Mouse (Mus musculus) layer of hippocampus, postnatal 25 days (tissue): ENCODE data around the gene Ttll12. TPM values are rescaled to one million over a fixed set of nuclear protein-coding genes. Genes with fewer than 3 reads are reported as not detected.

Source experiments
- DNase-seq, 2 experiments: peaks; one replicate each; pipeline ENCODE4 v3.0.0; 2022; ENCODE audit warnings: mixed read lengths in 2 of 2, low spot score in 1 of 2; ENCODE audit errors: extremely low spot score in 1 of 2
- total RNA-seq, 2 experiments: library from RNA; stranded (reverse); gene quantifications; 2 replicates each; pipeline ENCODE4 v1.2.3; 2021

The Ttll12 gene
- total RNA-seq, 2 experiments from 2014 or later: 13.2 to 13.5 TPM

DNA sequence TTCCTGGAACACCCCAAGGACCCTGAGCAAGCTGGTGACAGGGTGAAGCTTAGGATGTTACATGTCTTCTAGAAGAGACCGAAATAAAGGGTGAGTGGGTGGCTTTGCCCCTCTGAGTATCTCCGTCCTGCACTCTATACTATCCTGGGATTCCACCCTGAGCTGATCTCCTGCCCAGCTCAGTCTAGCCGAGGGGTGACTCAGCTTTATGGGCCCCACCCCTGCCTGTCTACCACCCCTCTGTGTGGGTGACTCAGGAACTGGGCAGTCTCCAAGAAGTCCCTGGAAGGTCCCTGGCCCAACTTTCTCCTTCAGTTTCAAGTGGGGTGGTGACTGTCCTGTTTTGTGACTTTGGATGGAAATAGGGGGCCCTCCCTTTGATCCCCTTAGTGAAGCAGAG is 29.5 kb downstream of the Ttll12 start:
- no peak for DNase-seq

DNA sequence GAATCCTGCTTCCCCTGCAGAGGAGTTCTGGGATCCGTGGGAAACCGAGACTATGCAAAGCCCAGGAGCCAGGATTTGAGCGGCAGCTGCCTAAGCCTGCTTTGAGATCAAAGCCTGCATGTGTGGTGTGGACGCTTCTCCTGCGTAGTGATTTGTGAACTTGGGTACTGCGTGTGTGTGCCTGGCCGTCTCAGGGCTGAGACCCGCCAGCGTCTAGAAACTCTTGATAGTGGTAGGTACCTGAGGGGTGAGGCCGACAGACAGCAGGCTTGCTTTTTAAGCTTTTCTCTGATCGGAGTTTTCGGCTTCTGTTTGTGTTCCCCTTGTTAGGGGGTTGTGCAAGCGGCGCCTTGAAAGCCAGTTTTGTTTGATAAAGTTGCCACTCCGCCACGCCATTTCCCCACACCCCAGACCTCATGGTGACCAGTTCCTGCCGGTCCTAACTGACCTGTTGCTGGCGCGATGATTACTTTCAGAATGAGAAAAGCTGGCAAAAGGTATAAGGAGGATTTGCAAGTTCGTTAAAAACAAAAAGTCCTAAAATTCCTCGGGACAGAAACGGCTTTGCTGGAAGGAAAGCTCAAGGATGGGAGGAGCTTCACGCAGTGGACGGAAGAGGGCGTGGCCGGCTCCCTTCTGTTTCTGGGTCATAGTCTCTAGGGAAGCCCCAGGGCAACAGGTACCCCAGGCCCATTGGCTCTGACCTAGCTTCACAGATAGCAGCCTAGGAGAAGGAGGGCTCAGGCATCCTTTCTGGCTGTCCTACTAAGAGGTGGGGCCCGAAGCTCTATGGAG is 30.9 kb downstream of the Ttll12 start:
- DNase-seq: no peak

DNA sequence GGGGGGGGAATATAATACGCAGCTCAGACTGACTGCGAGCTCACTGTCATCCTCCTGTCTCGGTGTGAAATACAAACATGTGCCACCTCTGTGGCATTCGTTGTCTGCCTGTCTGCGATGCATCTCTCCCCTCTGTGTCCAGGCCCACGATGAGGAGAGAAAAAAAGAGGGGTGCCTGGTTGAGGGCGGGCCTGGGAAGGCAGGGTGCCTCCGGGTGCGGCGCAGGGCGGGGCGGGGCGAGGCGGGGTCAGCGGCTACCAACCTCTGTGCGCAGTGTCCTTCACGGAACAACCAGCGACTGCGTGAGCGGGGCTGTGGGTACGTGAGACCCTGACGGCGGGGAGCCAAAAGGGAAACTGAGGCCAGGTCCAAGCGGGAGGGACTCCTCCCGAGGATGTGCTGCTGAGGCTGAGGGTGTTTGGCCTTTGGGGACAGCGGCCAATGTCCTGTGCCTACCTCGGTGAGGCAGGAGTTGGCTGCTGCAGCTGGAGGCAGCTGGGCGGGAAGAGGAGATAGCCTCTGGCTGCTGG is 31.6 kb downstream of the Ttll12 start, which contains the start of the genes Tspo and Mcat:
TSS of gene Tspo (plus strand) at position 266 of the 530 bp plus-strand sequence.
TSS of gene Mcat (minus strand) at position 461 of the 530 bp plus-strand sequence.
- no peak for DNase-seq

DNA sequence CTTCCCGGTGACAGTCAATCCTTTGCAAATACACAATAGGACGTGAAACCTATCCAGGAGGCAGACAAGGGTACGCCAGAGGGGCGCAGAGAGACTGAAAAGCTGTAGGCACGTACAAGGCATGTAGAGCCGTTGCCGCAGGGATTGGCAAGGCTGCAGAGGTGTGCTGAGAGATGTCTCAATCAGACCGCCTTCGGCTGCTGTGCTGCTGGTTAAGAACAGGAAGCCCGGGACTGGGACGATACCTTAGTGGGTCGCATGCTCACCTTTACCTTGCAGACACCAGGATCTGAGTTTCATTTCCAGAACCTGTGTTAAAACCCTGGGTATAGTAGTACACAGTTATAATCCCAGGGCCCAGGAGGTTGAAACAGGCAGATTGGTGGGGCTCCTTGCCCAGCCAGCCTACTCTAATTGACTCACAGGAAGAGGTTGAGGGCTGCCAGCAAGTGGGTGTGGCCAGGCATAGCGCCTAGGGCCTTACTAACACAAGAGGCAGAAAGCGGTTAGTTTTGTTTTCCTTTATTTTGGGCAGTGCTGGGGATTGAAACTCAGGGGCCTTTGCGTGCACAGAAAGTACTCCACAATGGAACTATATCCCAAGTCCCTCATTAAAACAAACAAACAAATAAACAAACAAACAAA is 32.2 kb downstream of the Ttll12 start:
- peak in 1 of 2 experiments; percentile 42 for DNase-seq

DNA sequence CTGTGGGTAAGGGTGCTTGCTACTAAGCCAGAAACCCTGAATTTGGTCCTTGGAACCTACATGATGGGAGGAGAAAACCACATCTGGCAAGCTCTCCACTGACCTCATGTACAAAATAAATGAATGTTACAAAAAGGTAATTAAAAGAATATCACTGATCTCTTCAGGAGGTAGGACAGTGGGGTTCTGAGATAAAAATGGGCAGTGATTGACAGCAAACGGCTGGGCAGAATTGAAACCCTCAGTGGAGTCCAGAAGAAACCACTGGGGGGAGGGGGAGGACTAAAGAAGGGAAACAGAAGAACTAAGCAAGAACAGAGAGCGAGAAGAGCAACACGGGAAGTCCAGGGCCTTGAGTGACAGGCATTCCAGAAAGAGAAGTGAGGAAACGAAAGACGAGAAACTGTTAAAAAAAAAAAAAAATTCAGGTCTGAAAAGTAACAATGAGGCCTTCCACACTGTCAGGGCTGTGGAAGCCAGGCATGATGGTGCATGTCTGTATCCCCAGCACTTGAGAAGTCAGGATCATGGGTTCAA is 33.9 kb downstream of the Ttll12 start:
- DNase-seq: no peak

DNA sequence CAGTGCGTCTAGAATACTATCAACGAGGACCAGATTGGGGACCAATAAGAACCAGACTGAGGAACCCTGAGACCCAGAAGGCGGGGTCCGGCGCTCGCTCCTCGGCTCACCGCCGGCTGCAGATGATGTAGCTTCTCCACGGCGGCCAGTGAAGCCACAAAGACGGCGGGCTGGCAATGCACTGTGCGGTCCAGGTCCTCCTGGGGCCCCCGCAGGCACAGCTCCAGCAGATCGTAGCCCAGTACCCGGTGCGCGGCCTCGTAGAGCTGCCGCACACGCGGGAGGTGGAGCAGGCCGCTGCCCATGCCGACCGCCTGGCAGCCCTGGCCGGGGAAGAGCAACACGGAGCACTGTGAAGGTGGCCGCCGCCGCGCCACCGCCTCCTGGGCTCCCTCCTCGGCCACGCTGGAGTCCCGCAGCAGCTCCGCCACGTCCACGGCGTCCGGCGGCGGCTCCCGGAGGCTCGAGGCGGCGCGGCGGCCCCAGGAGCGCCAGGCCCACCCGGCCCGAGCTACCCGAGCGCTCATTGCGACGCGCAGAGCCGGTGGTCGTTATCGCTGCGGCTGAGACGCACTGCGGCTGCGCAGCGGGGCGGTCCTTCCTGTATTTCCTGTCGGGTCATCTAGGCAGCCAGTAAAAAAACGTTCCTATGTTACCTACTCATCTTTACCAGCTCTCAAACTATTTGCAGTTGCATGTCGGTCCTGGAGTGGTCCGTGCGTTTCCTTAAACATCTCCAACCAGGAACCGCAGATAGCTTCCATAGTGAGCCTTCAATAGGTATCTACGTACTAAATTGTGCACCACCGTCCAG is 39.6 kb downstream of the Ttll12 start:
- DNase-seq: peak; percentile 77 to 84

DNA sequence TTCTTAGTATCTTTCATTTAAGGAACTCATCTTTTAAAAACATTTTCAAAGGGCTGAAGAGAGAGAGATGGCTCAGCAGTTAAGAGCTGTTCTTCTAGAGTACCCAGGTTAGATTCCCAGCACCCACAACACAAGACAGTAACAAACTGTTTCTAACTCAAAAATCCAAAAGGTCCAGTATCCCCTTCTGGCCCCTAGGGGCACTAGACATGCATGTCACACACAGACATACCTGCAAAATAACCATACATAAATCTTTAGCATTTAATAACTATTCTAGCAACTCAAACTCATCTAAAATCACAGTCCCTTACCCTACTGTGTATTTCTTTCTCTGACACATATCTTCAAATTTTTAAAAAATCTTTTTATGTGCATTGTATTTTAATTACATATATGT is 41.1 kb downstream of the Ttll12 start:
- DNase-seq: no peak

DNA sequence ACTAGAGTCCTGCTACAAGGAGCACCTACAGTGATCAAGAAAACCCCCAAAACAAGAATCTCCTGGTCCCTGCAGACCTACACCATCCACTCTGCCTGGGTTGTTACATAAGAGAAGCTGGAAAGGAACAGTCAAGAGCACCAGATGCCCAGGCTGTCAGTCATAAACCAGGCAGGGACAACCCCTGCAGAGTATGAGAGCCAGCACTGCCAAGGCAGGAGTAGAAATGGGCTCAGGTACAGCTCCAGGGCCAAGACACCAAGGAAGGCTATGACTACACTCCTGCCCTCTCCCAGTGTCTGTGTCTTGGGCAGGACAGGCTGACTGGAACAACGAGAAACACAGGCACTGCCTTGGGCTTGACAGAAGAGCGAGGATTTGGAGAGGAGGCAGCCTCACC is 44.8 kb downstream of the Ttll12 start:
- DNase-seq: no peak

DNA sequence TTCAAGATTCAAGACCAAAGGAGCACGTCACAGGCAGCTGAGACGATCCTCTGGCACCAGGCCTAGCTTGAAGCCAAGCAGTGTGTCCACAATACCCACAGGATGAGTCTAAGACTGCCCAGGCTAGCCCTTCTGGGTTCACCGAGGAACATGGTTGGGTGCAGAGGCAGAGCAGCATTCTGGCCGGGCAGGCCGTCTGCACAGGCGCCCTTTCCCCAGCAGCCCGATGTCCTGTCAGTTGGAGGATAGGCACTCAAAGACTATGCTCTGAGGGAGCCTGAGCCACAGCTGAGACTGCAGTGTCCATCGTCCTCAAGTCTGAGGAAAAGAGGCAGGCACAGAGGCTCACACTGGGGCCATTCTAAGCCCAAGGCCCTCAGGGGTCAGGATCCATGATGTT is 47.8 kb downstream of the Ttll12 start:
- DNase-seq: no peak

DNA sequence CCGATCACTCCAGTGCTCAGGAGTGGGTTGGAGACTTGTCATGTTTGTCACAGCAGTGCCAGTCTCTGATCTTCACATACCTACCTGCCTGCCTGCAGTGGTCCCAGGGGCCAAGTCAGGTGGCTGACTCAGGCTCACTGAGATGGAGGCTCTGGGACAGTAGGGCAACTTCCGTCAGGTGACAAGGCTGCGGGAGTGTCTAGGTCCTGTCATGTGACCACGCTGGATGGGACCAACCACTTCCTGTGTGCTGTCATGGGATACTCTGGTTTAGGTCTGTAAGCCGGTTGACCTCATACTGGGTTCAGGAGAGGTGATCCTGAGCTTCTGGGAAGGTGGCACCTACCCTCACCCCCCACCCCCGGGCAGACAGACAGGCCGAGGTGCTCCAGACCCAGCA is 48.9 kb downstream of the Ttll12 start:
- DNase-seq: no peak

DNA sequence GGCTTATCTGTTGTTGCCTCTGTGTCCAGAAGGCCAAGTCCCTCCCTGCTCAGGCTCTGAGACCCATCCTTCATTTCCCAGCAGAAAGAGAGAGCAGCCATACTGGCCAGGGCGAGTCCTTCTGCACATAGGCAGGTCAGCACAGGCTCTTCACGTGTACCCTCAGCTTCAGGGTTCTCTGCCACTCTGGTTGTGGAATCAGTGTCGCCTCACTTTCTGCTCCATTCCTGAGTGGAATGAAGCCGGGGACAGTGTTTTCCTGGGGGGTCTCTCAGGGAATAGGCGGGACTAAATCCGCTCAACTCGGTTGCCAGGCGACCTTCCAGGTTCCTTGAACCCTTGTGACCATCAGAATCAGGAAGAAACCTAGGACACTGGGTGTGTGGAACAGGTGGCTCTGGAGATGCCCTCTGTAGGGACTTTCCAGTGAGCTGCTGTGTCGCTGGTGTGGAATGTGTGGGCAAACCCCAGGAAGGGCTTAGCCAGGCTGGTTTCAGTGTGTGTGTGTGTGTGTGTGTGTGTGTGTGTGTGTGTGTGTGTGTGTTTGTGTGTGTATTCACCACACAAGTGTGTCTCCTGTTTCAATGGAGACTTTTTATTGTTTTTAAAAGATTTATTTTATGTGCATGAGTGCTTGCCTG is 53.2 kb downstream of the Ttll12 start:
- DNase-seq: no peak

DNA sequence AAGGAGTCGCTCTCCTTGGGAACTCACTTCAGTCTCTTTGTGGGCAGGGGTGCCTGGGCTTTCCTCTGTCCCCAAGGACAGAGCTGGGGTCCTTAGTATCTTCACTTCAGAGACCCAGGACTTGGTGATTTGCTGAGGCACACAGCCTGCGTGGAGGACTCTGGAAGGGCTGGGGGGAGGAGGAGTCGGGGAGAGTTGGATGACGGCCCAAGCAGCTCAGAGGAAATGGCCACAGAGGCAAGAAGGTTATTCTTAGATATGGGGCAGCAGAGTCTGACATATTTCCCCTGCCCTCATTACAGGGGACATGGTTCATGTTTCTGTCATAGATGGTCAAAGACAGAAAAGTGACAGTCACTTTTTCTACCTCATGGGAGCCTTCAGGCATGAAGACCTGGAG is 55.1 kb downstream of the Ttll12 start:
- DNase-seq: no peak

DNA sequence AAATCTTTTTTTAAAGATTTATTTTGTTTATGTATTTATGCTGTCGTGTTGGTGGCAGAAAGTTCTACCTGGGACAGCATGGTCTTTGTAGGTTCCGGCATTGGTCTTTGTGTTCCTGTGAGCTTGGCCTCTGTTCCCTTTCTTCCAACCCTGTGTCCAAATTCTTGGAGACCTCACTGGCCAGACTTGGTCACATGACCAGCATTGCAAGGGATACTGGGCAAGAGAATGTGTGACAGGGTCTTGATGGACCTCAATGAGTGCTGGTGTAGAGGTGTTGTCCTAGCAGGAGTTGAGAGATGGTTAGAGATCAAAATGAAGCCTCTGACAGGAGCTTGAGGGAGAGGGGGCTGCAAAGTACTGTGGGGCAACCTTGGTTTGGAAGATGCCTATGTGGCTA is 56.1 kb downstream of the Ttll12 start:
- no peak for DNase-seq

DNA sequence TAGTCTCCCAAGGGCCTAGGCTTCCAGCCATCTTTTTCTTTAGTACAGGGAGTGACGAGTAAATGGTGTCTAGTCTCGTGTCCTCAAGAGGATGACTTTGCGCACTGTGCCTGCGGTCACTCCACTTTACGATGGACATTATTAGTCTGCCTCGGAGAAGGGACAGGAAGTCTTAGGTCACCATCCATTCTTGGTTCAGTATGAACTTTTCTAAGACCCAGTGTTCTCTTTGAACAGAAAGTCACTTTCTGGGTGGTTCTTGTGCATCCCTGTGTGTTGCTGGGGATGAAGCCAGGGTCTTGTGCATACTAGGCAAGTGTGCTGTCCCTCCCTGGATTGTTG is 59.1 kb downstream of the Ttll12 start:
- DNase-seq: no peak

DNA sequence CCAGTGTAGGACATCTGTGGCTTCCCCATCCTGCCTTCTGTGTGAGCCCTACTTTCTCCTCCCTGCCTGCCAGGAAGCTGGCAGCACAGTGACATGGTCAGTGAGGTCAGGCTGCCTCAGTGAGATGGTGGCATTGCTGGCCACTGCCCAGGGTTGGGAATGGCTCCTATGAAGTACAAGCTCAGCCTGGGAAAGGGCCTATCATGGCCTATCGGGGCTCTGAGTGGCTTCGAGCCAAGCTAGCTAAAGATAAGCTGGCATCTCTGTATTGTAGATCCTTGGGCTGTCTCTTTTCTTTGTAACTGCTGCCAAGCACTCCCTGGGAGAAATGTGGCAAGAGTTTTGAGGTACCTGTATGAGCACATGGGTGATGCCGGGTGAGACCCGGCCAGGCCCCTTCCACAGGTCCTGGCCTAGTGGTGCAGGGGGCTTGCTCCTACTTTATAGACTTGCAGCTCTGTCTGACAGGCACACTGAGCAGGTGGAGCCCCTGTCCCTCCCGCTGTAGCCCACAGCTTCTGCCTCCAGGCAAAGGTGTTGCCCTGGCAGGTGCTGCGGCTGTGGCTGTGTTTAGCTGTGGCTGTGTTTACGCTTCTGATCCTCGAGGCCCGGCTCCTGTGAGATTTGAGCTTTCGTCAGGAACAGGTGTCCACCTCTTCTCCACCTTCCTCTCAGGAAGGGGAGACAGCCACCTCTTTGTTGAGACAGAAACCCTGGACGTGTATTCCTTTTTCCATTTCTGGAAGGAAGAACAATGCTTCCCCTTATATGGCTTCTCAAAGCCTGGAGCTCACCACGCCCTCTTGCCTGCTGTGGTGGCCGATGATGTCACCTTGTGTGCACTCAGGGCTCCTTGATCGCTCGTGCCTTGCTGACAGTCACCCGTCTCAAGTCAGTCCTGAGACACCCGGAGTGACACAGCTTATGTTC is 59.7 kb downstream of the Ttll12 start:
- no peak for DNase-seq

DNA sequence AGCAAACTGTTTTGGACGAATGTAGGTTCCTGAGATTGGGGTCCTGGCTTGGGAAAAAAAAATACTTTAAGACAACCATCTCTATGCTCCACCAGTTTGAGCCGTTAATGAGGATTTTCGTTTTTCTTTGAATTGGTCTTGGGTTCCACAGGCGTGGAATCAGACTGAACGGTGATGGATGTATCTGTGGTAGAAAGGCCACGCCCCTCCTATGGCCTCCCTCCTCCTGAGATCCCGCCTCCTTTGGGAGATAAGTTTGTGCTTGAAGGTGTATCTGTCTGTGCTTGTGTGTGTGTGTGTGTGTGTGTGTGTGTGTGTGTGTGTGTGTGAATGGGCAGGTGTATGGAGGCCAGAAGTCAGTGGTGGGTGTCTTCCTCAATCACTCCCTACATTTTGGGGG is 62.4 kb downstream of the Ttll12 start:
- DNase-seq: no peak

DNA sequence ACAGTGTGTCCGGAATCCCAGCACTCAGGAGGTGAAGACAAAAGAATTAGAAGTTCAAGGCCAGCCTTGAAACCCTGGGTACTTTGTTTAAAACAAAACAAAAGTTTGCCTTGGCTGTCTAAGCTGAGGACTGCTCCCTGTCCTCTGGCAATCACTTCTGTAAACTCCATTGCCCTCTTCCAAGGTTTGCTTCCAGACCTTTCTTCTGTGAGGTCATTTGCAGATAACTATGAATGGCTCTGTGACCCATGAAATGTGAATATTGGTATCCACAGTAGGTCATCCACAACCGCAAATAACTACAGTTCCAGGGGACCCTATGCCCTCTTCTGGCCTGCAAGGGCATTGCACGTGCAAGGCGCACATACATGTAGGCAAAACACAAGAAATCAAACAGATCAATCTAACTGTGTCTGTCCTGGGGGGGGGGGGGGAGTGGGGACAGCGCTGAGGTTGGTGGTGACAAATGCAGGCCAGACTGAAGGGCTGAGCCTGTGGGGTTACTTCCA is 62.9 kb downstream of the Ttll12 start:
- no peak for DNase-seq

DNA sequence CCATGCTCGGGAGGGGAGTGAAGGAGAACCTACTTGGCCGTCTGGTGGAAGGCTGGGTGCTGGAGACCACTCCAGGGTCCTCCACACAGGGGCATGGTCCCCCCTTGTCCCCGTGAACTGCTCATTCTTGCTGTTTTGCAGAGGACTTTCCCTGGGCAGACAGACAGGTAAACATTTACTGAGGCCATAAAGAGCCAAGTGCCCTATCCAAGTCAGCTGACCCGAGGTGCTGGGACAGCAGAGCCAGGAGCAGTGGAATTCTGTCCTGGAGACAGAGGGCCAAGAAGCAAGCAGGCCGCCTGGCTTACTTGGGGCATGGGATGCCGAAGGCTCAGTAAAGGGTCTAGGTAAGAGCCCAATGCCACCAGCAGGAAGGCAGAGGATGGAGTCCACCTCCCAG is 64.3 kb downstream of the Ttll12 start:
- DNase-seq: no peak

DNA sequence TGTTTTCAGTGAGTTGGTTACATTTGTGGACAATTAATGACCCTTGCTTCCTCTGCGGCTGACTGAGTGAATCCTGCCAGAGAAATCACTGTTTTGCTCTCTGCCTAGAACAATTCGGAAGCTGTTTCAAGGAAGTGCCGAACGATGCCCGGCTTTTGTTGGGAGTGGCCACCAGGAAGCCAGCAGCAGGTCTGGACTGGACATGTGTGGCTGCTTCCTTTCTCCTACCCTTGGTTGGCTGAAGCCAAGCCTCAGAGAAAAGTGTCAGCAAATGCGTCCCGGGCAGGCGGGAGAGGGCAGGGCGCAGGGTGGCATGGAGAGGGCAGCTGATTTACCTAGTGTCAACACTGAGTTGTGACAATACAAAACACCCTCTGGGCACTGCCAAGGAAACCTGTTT is 64.7 kb downstream of the Ttll12 start:
- no peak for DNase-seq
